Mouse (Mus musculus) embryonic facial prominence, embryonic 14.5 days (tissue): ENCODE results near the gene Casc4. TPM values are rescaled to one million over a fixed set of nuclear protein-coding genes. Genes with fewer than 3 reads are reported as not detected.

Experiments used
- ATAC-seq: fragments of 200-750 bp; cut with Nextera tagmentation; 2 replicates; pipeline ENCODE4 v1.8.0; 2017; ENCODE audit warnings: low read depth, moderate number of reproducible peaks, moderate TSS enrichment
- DNase-seq: peaks from one replicate; pipeline ENCODE4 v3.0.0-alpha.2; 2015; ENCODE audit warnings: low spot score
- H3K27ac ChIP-seq: fragments of 300-500 bp; sonication (generic); replicated peaks from 2 replicates; pipeline ENCODE4 v1.5.1; 2014; ENCODE audit warnings: low read depth, mild to moderate bottlenecking, low read length, moderate library complexity
- H3K27me3 ChIP-seq: fragments of 300-500 bp; sonication (generic); replicated peaks from 2 replicates; pipeline ENCODE4 v1.6.1; 2014; ENCODE audit warnings: low read length; ENCODE audit not compliant: control insufficient read depth, insufficient read depth
- H3K36me3 ChIP-seq: fragments of 300-500 bp; sonication (generic); 2 replicates; pipeline ENCODE4 v1.6.1; 2014; ENCODE audit warnings: low read length, mixed read lengths; ENCODE audit not compliant: control insufficient read depth, insufficient read depth
- H3K4me1 ChIP-seq: fragments of 300-500 bp; sonication (generic); 2 replicates; pipeline ENCODE4 v1.6.1; 2014; ENCODE audit warnings: antibody characterized with exemption, low read length; ENCODE audit not compliant: control insufficient read depth, insufficient read depth
- H3K4me2 ChIP-seq: fragments of 300-500 bp; sonication (generic); 2 replicates; pipeline ENCODE4 v1.6.1; 2014; ENCODE audit warnings: low read depth, mild to moderate bottlenecking, low read length, moderate library complexity, mixed read lengths
- H3K4me3 ChIP-seq: fragments of 300-500 bp; sonication (generic); 2 replicates; pipeline ENCODE4 v1.5.1; 2014; ENCODE audit warnings: low read depth, mild to moderate bottlenecking, low read length
- H3K9ac ChIP-seq: fragments of 300-500 bp; sonication (generic); 2 replicates; pipeline ENCODE4 v1.6.1; 2014; ENCODE audit warnings: low read depth, mild to moderate bottlenecking, low read length, moderate library complexity, mixed read lengths
- H3K9me3 ChIP-seq: fragments of 300-500 bp; sonication (generic); 2 replicates; pipeline ENCODE4 v1.6.1; 2016; ENCODE audit warnings: low read length; ENCODE audit not compliant: control insufficient read depth
- WGBS: fragments of 180-500 bp; shearing (Covaris S2); extraction: QIAGEN DNeasy Blood & Tissue Kit; methylation state at CpG from one replicate; pipeline ENCODE4 v1.1.7; 2014; 5-methylcytosine and 5-hydroxymethylcytosine counted together
- polyA plus RNA-seq: library from polyadenylated mRNA; unstranded; fragments of >200 nt; fragmentation: Nextera tagmentation; extraction: Ambion mirVana; gene quantifications from 2 replicates; pipeline ENCODE4 v1.2.1, GENCODE M21; 2014

The Casc4 gene
- 22.5 and 23.6 TPM in 2 replicates for polyA plus RNA-seq

DNA sequence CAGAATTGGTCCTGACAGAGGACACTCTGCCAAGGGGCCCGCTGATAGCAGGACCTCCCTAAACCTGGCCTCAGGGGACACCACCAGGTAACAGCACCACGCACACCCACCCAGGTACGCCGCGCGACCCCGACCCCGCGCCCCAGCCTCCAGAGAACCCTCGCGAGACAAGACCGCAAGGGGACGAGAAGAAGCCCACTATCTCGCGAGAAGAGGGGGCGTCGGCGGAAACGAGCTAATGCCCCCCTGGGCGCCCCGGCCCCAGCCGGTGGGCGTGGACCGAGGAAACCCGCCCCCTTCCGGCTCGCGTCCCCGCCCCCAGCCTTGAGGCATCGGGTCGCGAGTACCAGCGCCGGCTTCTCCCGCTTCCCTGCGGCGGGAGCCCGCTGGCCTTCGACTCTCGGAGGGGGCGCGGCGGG, at the start of gene Casc4:
TSS of gene Casc4 (plus strand) at position 339 of the 419 bp plus-strand sequence.
- DNase-seq (peak; percentile 98), ATAC-seq (peak; percentile 96)
- peaks cover 5% of the 10 kb centered on the region for H3K4me1 ChIP-seq
- peak within 1 kb of the TSS; percentile 93 for H3K4me3 ChIP-seq
- no peaks in the 10 kb centered on the region for H3K27me3 ChIP-seq
- peak within 1 kb of the TSS; percentile 93 for H3K4me2 ChIP-seq
- WGBS, result 2% methylated on average over 9 of the region's 43 CpGs
- peak within 1 kb of the TSS; percentile 91 for H3K9ac ChIP-seq
- H3K9me3 ChIP-seq, result no peaks in the 10 kb centered on the region
- no peaks in the 10 kb centered on the region for H3K36me3 ChIP-seq
- peak within 1 kb of the TSS; percentile 84 for H3K27ac ChIP-seq

GRCm38 (mm10) chr2:121821787-121822186, 45.0 kb upstream of the Casc4 start:
- no peak overlapping the region for H3K27ac ChIP-seq
- DNase-seq (no peak), ATAC-seq (no peak)
- WGBS, result 94% methylated on average over 7 of the region's 7 CpGs
- H3K9ac ChIP-seq, result no peak overlapping the region
- no peaks in the 10 kb centered on the region for H3K36me3 ChIP-seq
- no peaks in the 10 kb centered on the region for H3K9me3 ChIP-seq
- H3K27me3 ChIP-seq, result no peaks in the 10 kb centered on the region
- H3K4me2 ChIP-seq, result no peak overlapping the region
- H3K4me3 ChIP-seq, result no peak overlapping the region
- H3K4me1 ChIP-seq, result no peaks in the 10 kb centered on the region

DNA sequence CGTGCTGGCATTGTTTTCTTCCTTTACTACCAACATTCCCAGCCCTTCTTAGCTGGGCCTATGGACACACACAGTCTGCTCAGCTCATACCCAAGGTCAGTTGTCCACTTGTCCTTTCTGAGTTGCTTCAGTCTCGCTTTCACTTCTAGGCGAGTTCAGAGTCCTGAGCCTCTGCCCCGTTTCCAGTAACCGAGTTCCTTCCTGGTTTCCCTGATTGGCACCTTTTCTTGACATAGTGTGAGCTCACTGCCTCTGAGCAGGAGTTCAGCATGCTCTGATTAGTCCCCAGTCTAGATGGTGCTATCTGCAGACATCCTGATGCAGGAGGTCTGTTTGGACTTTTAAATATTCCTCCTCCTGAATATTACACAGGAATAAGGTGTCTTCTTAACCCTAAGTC, 42.1 kb upstream of the Casc4 start:
- no peak for ATAC-seq
- H3K4me1 ChIP-seq, result no peaks in the 10 kb centered on the region
- WGBS, result 65% methylated on average over 5 of the region's 5 CpGs
- no peaks in the 10 kb centered on the region for H3K9me3 ChIP-seq
- no peaks in the 10 kb centered on the region for H3K36me3 ChIP-seq
- H3K27me3 ChIP-seq, result no peaks in the 10 kb centered on the region
- no peak overlapping the region for H3K27ac ChIP-seq
- no peak overlapping the region for H3K4me2 ChIP-seq
- no peak overlapping the region for H3K4me3 ChIP-seq
- no peak for DNase-seq
- H3K9ac ChIP-seq, result no peak overlapping the region

GRCm38 (mm10) chr2:121826189-121826588, 40.6 kb upstream of the Casc4 start:
- 47% methylated on average over 2 of the region's 2 CpGs for WGBS
- no peak overlapping the region for H3K9ac ChIP-seq
- no peak overlapping the region for H3K4me2 ChIP-seq
- no peak overlapping the region for H3K4me3 ChIP-seq
- ATAC-seq (no peak), DNase-seq (peak; percentile 54)
- no peak overlapping the region for H3K27ac ChIP-seq
- H3K36me3 ChIP-seq, result no peaks in the 10 kb centered on the region
- no peaks in the 10 kb centered on the region for H3K27me3 ChIP-seq
- no peaks in the 10 kb centered on the region for H3K4me1 ChIP-seq
- H3K9me3 ChIP-seq, result no peaks in the 10 kb centered on the region

- Histone ChIP-seq H3K9ac (no peak overlapping the region), H3K9me3 (no peaks in the 10 kb centered on the region), H3K4me1 (no peaks in the 10 kb centered on the region), H3K4me3 (no peak overlapping the region), H3K27ac (no peak overlapping the region), H3K27me3 (no peaks in the 10 kb centered on the region), H3K36me3 (no peaks in the 10 kb centered on the region), H3K4me2 (no peak overlapping the region)
- WGBS, result 81% methylated on average over 3 of the region's 3 CpGs
- no peak for ATAC-seq
- DNase-seq, result no peak
Observed at GRCm38 (mm10) chr2:121828411-121828810, 38.4 kb upstream of the Casc4 start.

DNA sequence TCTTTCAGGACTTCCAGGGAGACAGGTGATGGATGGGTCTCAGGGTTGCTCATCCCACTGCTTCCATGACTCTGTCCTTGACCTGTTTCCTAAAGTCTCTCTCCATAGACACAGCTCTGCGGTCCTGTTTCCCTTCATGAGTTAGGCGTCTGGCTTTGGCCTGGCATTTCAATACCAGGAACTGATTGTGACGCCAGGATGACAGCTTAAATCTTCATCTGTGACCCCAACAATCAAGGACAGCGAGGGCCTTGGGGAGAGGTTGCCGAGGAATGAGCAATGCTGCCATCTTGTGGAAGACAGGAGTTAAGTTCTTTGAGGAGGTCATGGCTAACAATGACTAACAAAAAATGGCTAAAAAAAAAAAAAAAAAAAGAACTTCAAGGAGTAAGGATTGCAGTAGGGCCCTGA, 34.3 kb upstream of the Casc4 start:
- H3K9ac ChIP-seq, result no peak overlapping the region
- no peak overlapping the region for H3K4me3 ChIP-seq
- H3K9me3 ChIP-seq, result no peaks in the 10 kb centered on the region
- DNase-seq, result peak; percentile 70
- no peak overlapping the region for H3K4me2 ChIP-seq
- ATAC-seq, result peak; percentile 50; the same call in 1 of the 2 replicates
- WGBS, result 7% methylated on average over 5 of the region's 5 CpGs
- H3K27ac ChIP-seq, result no peak overlapping the region
- H3K27me3 ChIP-seq, result no peaks in the 10 kb centered on the region
- no peaks in the 10 kb centered on the region for H3K36me3 ChIP-seq
- H3K4me1 ChIP-seq, result no peaks in the 10 kb centered on the region

GRCm38 (mm10) chr2:121834926-121835325, 31.8 kb upstream of the Casc4 start:
- 29% methylated on average over 3 of the region's 3 CpGs for WGBS
- Histone ChIP-seq H3K4me2 (no peak overlapping the region), H3K4me3 (no peak overlapping the region), H3K27me3 (no peaks in the 10 kb centered on the region), H3K9ac (no peak overlapping the region), H3K4me1 (no peaks in the 10 kb centered on the region), H3K27ac (no peak overlapping the region), H3K36me3 (no peaks in the 10 kb centered on the region), H3K9me3 (peaks cover 4% of the 10 kb centered on the region; the same call in 1 of the 2 replicates)
- DNase-seq (no peak), ATAC-seq (no peak)

- Histone ChIP-seq H3K27me3 (no peaks in the 10 kb centered on the region), H3K9me3 (peaks cover 4% of the 10 kb centered on the region; the same call in 1 of the 2 replicates), H3K4me1 (no peaks in the 10 kb centered on the region), H3K9ac (no peak overlapping the region), H3K4me3 (no peak overlapping the region), H3K27ac (no peak overlapping the region), H3K4me2 (no peak overlapping the region), H3K36me3 (no peaks in the 10 kb centered on the region)
- no peak for DNase-seq
- WGBS, result 96% methylated on average over 3 of the region's 3 CpGs
- ATAC-seq, result no peak
Observed at GRCm38 (mm10) chr2:121841453-121841852, 25.3 kb upstream of the Casc4 start.

DNA sequence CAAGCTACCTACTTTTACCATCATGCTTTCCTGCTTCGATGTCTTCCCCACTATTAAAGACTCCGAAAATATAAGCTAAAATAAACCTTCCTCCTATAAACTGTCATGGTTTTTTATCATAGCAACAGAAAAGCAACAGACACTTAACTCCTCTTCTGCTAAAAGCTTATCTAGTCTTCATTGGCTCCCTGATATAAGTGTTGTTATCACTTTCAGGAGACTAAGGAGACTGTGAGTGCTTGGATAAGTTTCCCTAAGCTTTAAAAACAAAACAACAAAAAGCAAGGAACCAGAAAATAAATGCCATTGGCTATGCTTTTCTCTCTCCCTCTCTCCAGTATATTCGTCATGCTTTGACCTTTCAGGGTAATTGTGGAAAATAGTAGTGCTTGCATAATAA, 24.5 kb upstream of the Casc4 start:
- Histone ChIP-seq H3K27ac (no peak overlapping the region), H3K4me2 (no peak overlapping the region), H3K4me3 (no peak overlapping the region), H3K27me3 (no peaks in the 10 kb centered on the region), H3K9ac (no peak overlapping the region), H3K36me3 (no peaks in the 10 kb centered on the region), H3K9me3 (peaks cover 4% of the 10 kb centered on the region; the same call in 1 of the 2 replicates), H3K4me1 (no peaks in the 10 kb centered on the region)
- ATAC-seq (no peak), DNase-seq (no peak)
- 74% methylated on average over 3 of the region's 3 CpGs for WGBS
